Mouse (Mus musculus): ENCODE results near the gene Tfdp1. TPM values are rescaled to one million over a fixed set of nuclear protein-coding genes. Genes with fewer than 3 reads are reported as not detected.
A peak's percentile ranks its signal among the peaks of the same experiment; 100 is the strongest.

The Tfdp1 gene
- total RNA-seq, 2 experiments from 2014 or later, result 69.5 to 70.8 TPM

DNA sequence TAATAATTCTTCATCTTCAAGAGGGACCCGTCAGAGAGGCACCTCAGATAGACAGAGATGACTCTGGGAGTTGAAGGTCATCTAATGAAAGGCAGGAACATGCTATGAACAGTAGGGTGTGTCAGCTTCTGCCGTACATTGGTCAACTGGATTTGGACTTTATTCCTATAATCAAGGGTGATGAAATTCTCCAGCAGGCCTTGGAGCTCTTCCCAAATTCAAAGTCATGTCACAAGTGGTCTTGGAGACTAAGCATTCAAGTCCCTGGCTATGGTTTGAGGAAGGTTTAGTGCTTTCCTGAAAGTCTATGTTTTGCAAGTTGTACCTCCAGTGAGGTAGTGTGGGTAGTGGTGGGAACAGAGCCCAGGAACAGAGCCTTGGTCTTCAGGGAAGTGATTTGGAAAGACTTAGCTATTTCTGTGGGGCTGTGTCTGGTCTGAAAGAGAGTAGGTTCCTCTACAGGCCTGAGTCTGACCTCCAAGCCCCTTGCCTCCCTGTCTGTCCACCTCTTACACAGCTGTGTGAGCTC lies 80.6 kb downstream of the Tfdp1 start:
- DNase-seq, result peak; percentile 29

GRCm38 (mm10) chr8:13420970-13421369 lies 82.4 kb downstream of the Tfdp1 start:
- DNase-seq, result peak; percentile 70

- DNase-seq, result no peak
Observed at GRCm38 (mm10) chr8:13427351-13427750, 88.8 kb downstream of the Tfdp1 start.

Other genes with a start within 250 kb of the Tfdp1 start
- gene Pcid2, start 233.3 kb upstream of the Tfdp1 start, total RNA-seq (2021), result 10 to 100 TPM; 17.9 to 21.0 TPM
- 100 to 1,000 TPM in 1 of 2 experiments, 10 to 100 TPM in 1; 85.9 to 107 TPM for gene Cul4a, start 233.1 kb upstream of the Tfdp1 start, total RNA-seq (2021)
- gene Lamp1, start 179.6 kb upstream of the Tfdp1 start, total RNA-seq (2021), result 100 to 1,000 TPM; 351 to 364 TPM
- 10 to 100 TPM; 10.3 to 13.4 TPM for gene Grtp1, start 138.1 kb upstream of the Tfdp1 start, total RNA-seq (2021)
- 1 to 10 TPM; 2.2 to 9.3 TPM for gene Adprhl1, start 84.6 kb upstream of the Tfdp1 start, total RNA-seq (2021)
- 10 to 100 TPM; 19.9 to 25.9 TPM for gene Dcun1d2, start 50.6 kb upstream of the Tfdp1 start, total RNA-seq (2021)
- 10 to 100 TPM; 20.7 to 24.3 TPM for gene Tmco3, start 50.6 kb upstream of the Tfdp1 start, total RNA-seq (2021)
- gene Atp4b, start 58.1 kb downstream of the Tfdp1 start, total RNA-seq (2021), result not detected
- under 1 TPM in 1 of 2 experiments, not detected in 1; 0.03 TPM for gene Grk1, start 66.3 kb downstream of the Tfdp1 start, total RNA-seq (2021)
- gene Tmem255b, start 96.4 kb downstream of the Tfdp1 start, total RNA-seq (2021), result 1 to 10 TPM; 3.4 to 5.3 TPM
- gene Gas6, start 155.7 kb downstream of the Tfdp1 start, total RNA-seq (2021), result 10 to 100 TPM; 98.1 to 99.0 TPM
- gene 1700029H14Rik, start 223.7 kb downstream of the Tfdp1 start, total RNA-seq (2021), result not detected

Data from adrenal gland, postnatal 10 days (tissue).